Mouse (Mus musculus) forebrain, embryonic 14.5 days (tissue): ENCODE measurements around the gene Eif3k. TPM values are rescaled to one million over a fixed set of nuclear protein-coding genes. Genes with fewer than 3 reads are reported as not detected.

Source experiments
- ATAC-seq: fragments of 200-750 bp; cut with Nextera tagmentation; 2 replicates; pipeline ENCODE4 v1.8.0; 2017; ENCODE audit warnings: mild to moderate bottlenecking, moderate library complexity
- DNase-seq: peaks from one replicate; pipeline ENCODE4 v3.0.0-alpha.2; 2015; ENCODE audit warnings: low spot score
- H3K27ac ChIP-seq: fragments of 300-500 bp; sonication (generic); 2 replicates; pipeline ENCODE4 v1.5.1; 2014; ENCODE audit warnings: low read depth, mild to moderate bottlenecking, control low read depth, low read length, moderate library complexity
- H3K27me3 ChIP-seq: fragments of 300-500 bp; sonication (generic); replicated peaks from 2 replicates; pipeline ENCODE4 v1.6.1; 2014; ENCODE audit warnings: low read length, control low read depth, mixed read lengths; ENCODE audit not compliant: control insufficient read depth, insufficient read depth
- H3K36me3 ChIP-seq: fragments of 300-500 bp; sonication (generic); 2 replicates; pipeline ENCODE4 v1.6.1; 2014; ENCODE audit warnings: low read length, control low read depth; ENCODE audit not compliant: control insufficient read depth, insufficient read depth
- H3K4me1 ChIP-seq: fragments of 300-500 bp; sonication (generic); 2 replicates; pipeline ENCODE4 v1.6.1; 2014; ENCODE audit warnings: antibody characterized with exemption, low read length, control low read depth; ENCODE audit not compliant: control insufficient read depth, insufficient read depth
- H3K4me2 ChIP-seq: fragments of 300-500 bp; sonication (generic); 2 replicates; pipeline ENCODE4 v1.6.1; 2014; ENCODE audit warnings: mild to moderate bottlenecking, control low read depth, low read length
- H3K4me3 ChIP-seq: fragments of 300-500 bp; sonication (generic); 2 replicates; pipeline ENCODE4 v1.5.1; 2014; ENCODE audit warnings: low read depth, low read length, control low read depth
- H3K9ac ChIP-seq: fragments of 300-500 bp; sonication (generic); 2 replicates; pipeline ENCODE4 v1.6.1; 2014; ENCODE audit warnings: mild to moderate bottlenecking, low read length, control low read depth, moderate library complexity
- H3K9me3 ChIP-seq: fragments of 300-500 bp; sonication (generic); replicated peaks from 2 replicates; pipeline ENCODE4 v1.6.1; 2016; ENCODE audit warnings: low read length, control low read depth, mixed read lengths; ENCODE audit not compliant: control insufficient read depth
- WGBS: fragments of 180-500 bp; shearing (Covaris S2); extraction: QIAGEN DNeasy Blood & Tissue Kit; methylation state at CpG from one replicate; pipeline ENCODE4 v1.1.7; 2014; 5-methylcytosine and 5-hydroxymethylcytosine counted together
- polyA plus RNA-seq: library from polyadenylated mRNA; unstranded; fragments of >200 nt; fragmentation: Nextera tagmentation; extraction: Ambion mirVana; gene quantifications from 2 replicates; pipeline ENCODE4 v1.2.1, GENCODE M21; 2014

Gene Eif3k
- polyA plus RNA-seq, 1 experiment from 2014 or later: 412 TPM

GRCm38 (mm10) chr7:29019447-29020220 lies 38.0 kb upstream of the Eif3k start:
- Histone ChIP-seq H3K4me3 (peak overlapping the region; percentile 37), H3K9ac (peak overlapping the region; percentile 48), H3K9me3 (peaks cover 4% of the 10 kb centered on the region; the same call in 1 of the 2 replicates), H3K4me2 (peak overlapping the region; percentile 60), H3K4me1 (no peaks in the 10 kb centered on the region; the same call in 1 of the 2 replicates), H3K36me3 (no peaks in the 10 kb centered on the region), H3K27me3 (peaks cover 31% of the 10 kb centered on the region), H3K27ac (no peak overlapping the region)
- no peak for ATAC-seq
- DNase-seq: peak; percentile 29
- WGBS: 5% methylated on average over 68 of the region's 88 CpGs

DNA sequence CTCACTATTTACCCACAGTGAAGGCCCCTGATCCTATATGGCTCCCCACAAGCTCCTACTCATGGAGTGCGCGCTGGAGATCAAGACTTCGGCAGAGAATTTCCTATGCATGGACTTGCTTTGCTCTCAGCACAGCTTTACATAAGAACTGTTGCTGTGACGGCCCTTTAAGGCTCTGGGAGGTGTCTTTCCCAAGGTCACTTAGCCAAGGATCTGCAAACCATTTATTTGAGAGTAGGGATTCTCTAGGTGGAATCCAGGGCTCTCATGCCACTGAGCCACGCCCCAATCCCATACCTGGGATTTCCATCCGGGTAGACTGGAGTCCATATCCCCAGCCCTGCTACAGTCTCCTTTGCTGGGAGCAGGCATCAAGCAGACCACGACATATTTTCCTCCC lies 35.6 kb upstream of the Eif3k start:
- Histone ChIP-seq H3K4me2 (no peak overlapping the region), H3K27me3 (peaks cover 31% of the 10 kb centered on the region), H3K4me1 (no peaks in the 10 kb centered on the region; the same call in 1 of the 2 replicates), H3K9ac (no peak overlapping the region), H3K36me3 (no peaks in the 10 kb centered on the region), H3K4me3 (no peak overlapping the region), H3K9me3 (peaks cover 4% of the 10 kb centered on the region; the same call in 1 of the 2 replicates), H3K27ac (no peak overlapping the region)
- DNase-seq: no peak
- ATAC-seq: no peak
- WGBS: 82% methylated on average over 7 of the region's 7 CpGs

- Histone ChIP-seq H3K4me1 (no peaks in the 10 kb centered on the region; the same call in 1 of the 2 replicates), H3K27me3 (peaks cover 31% of the 10 kb centered on the region), H3K4me3 (no peak overlapping the region), H3K36me3 (no peaks in the 10 kb centered on the region), H3K4me2 (no peak overlapping the region), H3K9me3 (peaks cover 4% of the 10 kb centered on the region; the same call in 1 of the 2 replicates), H3K27ac (no peak overlapping the region), H3K9ac (no peak overlapping the region)
- DNase-seq (no peak), ATAC-seq (no peak)
- 83% methylated on average over 7 of the region's 7 CpGs for WGBS
Observed at GRCm38 (mm10) chr7:29016440-29016839, 34.8 kb upstream of the Eif3k start.

DNA sequence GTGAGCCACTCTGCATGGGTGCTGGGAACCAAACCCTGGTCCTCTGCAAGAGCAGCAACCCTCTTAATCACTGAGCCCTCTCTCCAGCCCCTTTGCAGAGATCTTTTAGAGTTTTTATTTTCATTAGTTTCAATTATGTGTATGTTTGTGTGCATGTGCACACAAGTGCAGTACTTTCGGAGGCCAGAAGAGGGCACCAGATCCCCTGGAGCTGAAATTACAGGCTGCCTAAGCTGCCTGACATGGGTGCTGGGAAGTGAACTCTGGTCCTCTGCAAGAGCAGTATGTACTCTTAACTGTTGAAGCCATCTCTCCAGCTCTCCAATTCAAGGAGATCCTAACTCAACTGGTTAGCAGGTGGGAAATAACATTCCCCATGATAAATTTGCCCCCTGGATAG lies 33.3 kb upstream of the Eif3k start:
- Histone ChIP-seq H3K36me3 (no peaks in the 10 kb centered on the region), H3K4me2 (no peak overlapping the region), H3K27ac (no peak overlapping the region), H3K9ac (no peak overlapping the region), H3K9me3 (peaks cover 4% of the 10 kb centered on the region; the same call in 1 of the 2 replicates), H3K4me3 (no peak overlapping the region), H3K27me3 (peaks cover 22% of the 10 kb centered on the region), H3K4me1 (no peaks in the 10 kb centered on the region; the same call in 1 of the 2 replicates)
- 89% methylated on average over 1 of the region's 1 CpGs for WGBS
- ATAC-seq (no peak), DNase-seq (no peak)

- DNase-seq (no peak), ATAC-seq (no peak)
- Histone ChIP-seq H3K9ac (no peak overlapping the region), H3K27ac (no peak overlapping the region), H3K9me3 (no peaks in the 10 kb centered on the region), H3K36me3 (no peaks in the 10 kb centered on the region), H3K4me2 (no peak overlapping the region), H3K4me1 (no peaks in the 10 kb centered on the region), H3K27me3 (no peaks in the 10 kb centered on the region), H3K4me3 (no peak overlapping the region)
- 78% methylated on average over 9 of the region's 9 CpGs for WGBS
Observed at GRCm38 (mm10) chr7:29008714-29009113, 27.1 kb upstream of the Eif3k start.

- DNase-seq (no peak), ATAC-seq (no peak)
- Histone ChIP-seq H3K9ac (no peak overlapping the region), H3K27me3 (no peaks in the 10 kb centered on the region), H3K9me3 (no peaks in the 10 kb centered on the region), H3K4me3 (no peak overlapping the region), H3K4me2 (no peak overlapping the region), H3K4me1 (no peaks in the 10 kb centered on the region), H3K36me3 (no peaks in the 10 kb centered on the region), H3K27ac (no peak overlapping the region)
- 94% methylated on average over 10 of the region's 10 CpGs for WGBS
Observed at GRCm38 (mm10) chr7:29008171-29008570, 26.5 kb upstream of the Eif3k start.

GRCm38 (mm10) chr7:29007224-29008101 lies 25.8 kb upstream of the Eif3k start:
- WGBS: 82% methylated on average over 9 of the region's 9 CpGs
- no peak overlapping the region for H3K27ac ChIP-seq

DNA sequence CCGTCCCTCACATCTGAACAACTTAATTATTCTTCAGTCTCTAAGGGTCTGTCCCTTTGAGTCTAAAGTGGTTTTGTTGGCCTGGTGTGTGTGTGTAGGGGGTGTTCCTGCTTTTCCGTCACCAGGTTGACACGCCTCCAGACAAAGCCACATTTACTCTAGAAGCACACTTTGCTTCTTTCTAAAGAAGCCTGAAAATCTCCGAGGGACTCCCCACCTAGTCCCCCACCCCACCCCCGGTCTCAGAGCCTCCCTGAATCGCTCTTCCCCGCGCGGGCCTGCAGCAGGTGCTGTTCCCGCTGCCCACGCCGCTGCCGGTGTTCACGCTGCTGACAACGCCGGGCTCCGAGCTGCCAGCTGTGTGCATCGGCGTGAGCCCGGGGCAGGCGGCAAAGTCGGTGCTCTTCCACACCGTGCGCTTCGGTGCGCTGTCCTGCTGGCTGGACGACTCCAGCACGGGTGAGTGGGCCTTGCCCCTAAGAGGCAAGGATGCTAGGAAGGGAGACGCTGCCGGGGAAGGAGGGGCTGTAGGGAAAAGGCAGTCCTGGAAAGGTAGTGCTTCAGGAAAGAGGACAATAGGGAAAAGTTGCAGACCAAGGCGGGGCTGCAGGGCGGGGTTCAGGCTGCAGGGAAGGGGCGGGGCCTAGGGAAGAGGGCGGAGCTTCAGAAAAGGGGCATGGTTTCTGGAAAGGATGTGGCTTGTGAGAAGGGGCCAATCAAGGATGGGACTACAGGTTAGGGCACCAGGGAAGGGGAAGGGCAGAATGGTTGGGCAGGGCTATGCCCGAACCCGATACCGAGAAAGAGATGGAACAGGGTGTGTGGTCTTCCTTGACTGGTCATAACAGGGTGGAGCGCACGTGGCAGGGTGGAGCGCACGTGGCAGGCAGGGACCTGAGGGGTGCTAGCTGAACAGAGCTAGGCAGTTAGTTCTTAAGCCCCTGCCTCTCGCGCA lies 19.3 kb upstream of the Eif3k start:
- H3K27ac ChIP-seq: no peak overlapping the region
- no peaks in the 10 kb centered on the region for H3K4me1 ChIP-seq
- peak overlapping the region; percentile 60 for H3K9ac ChIP-seq
- no peaks in the 10 kb centered on the region for H3K27me3 ChIP-seq
- H3K4me3 ChIP-seq: peak overlapping the region; percentile 34
- H3K36me3 ChIP-seq: no peaks in the 10 kb centered on the region
- H3K9me3 ChIP-seq: no peaks in the 10 kb centered on the region
- H3K4me2 ChIP-seq: peak overlapping the region; percentile 77
- DNase-seq (peak; percentile 49), ATAC-seq (peak; percentile 70)
- 5% methylated on average over 43 of the region's 43 CpGs for WGBS

More at GRCm38 (mm10) chr7:29007224-29008101, 25.8 kb upstream of the Eif3k start:
- ATAC-seq (no peak), DNase-seq (no peak)
- no peak overlapping the region for H3K9ac ChIP-seq
- H3K9me3 ChIP-seq: no peaks in the 10 kb centered on the region
- no peak overlapping the region for H3K4me2 ChIP-seq
- no peaks in the 10 kb centered on the region for H3K4me1 ChIP-seq
- H3K36me3 ChIP-seq: no peaks in the 10 kb centered on the region
- H3K27me3 ChIP-seq: no peaks in the 10 kb centered on the region
- no peak overlapping the region for H3K4me3 ChIP-seq
